Mouse (Mus musculus) kidney, embryonic 14.5 days (tissue): ENCODE data around the gene Dbx2. TPM values are rescaled to one million over a fixed set of nuclear protein-coding genes. Genes with fewer than 3 reads are reported as not detected.

Experiments
- ATAC-seq: fragments of 200-750 bp; cut with Nextera tagmentation; 2 replicates; pipeline ENCODE4 v1.8.0; 2017; ENCODE audit warnings: moderate number of reproducible peaks, mild to moderate bottlenecking, moderate TSS enrichment, moderate library complexity; ENCODE audit not compliant: low FRiP score, low TSS enrichment
- H3K27ac ChIP-seq: fragments of 300-500 bp; sonication (generic); 2 replicates; pipeline ENCODE4 v1.5.1; 2014; ENCODE audit warnings: low read depth, mild to moderate bottlenecking, low read length, moderate library complexity, mixed read lengths
- H3K27me3 ChIP-seq: fragments of 300-500 bp; sonication (generic); 2 replicates; pipeline ENCODE4 v1.6.1; 2014; ENCODE audit warnings: mild to moderate bottlenecking, low read length; ENCODE audit not compliant: control insufficient read depth, insufficient read depth
- H3K36me3 ChIP-seq: fragments of 300-500 bp; sonication (generic); 2 replicates; pipeline ENCODE4 v1.6.1; 2014; ENCODE audit warnings: low read length, mixed read lengths; ENCODE audit not compliant: control insufficient read depth, insufficient read depth
- H3K4me1 ChIP-seq: fragments of 300-500 bp; sonication (generic); 2 replicates; pipeline ENCODE4 v1.6.1; 2014; ENCODE audit warnings: low read length, mixed read lengths; ENCODE audit not compliant: control insufficient read depth, insufficient read depth
- H3K4me2 ChIP-seq: fragments of 300-500 bp; sonication (generic); replicated peaks from 2 replicates; pipeline ENCODE4 v1.6.1; 2014; ENCODE audit warnings: low read depth, mild to moderate bottlenecking, low read length
- H3K4me3 ChIP-seq: fragments of 300-500 bp; sonication (generic); 2 replicates; pipeline ENCODE4 v1.5.1; 2014; ENCODE audit warnings: mild to moderate bottlenecking, low read length
- H3K9ac ChIP-seq: fragments of 300-500 bp; sonication (generic); 2 replicates; pipeline ENCODE4 v1.6.1; 2014; ENCODE audit warnings: low read depth, mild to moderate bottlenecking, low read length, moderate library complexity
- H3K9me3 ChIP-seq: fragments of 300-500 bp; sonication (generic); 2 replicates; pipeline ENCODE4 v1.6.1; 2016; ENCODE audit warnings: low read length; ENCODE audit not compliant: control insufficient read depth
- WGBS: fragments of 180-500 bp; shearing (Covaris S2); extraction: QIAGEN DNeasy Blood & Tissue Kit; methylation state at CpG from one replicate; pipeline ENCODE4 v1.1.7; 2014; 5-methylcytosine and 5-hydroxymethylcytosine counted together
- polyA plus RNA-seq: library from polyadenylated mRNA; unstranded; fragments of >200 nt; fragmentation: Nextera tagmentation; extraction: Ambion mirVana; gene quantifications from 2 replicates; pipeline ENCODE4 v1.2.1, GENCODE M21; 2014

Dbx2 gene
- polyA plus RNA-seq: 0.29 TPM in 1 of 2 replicates, not detected in the other

- Histone ChIP-seq H3K4me3 (peak within 1 kb of the TSS; percentile 43), H3K36me3 (no peaks in the 10 kb centered on the region), H3K9me3 (no peaks in the 10 kb centered on the region), H3K4me1 (peaks cover 4% of the 10 kb centered on the region; the same call in 1 of the 2 replicates), H3K9ac (no peak within 1 kb of the TSS), H3K4me2 (peak within 1 kb of the TSS; percentile 78), H3K27me3 (peaks cover 40% of the 10 kb centered on the region), H3K27ac (no peak within 1 kb of the TSS)
- WGBS: 74% methylated on average over 5 of the region's 5 CpGs
- no peak for ATAC-seq
These were observed at the start of gene Dbx2 for GRCm38 (mm10) chr15:95655860-95656259. Gene Dbx2, minus strand, starts transcription at chr15:95655960.

DNA sequence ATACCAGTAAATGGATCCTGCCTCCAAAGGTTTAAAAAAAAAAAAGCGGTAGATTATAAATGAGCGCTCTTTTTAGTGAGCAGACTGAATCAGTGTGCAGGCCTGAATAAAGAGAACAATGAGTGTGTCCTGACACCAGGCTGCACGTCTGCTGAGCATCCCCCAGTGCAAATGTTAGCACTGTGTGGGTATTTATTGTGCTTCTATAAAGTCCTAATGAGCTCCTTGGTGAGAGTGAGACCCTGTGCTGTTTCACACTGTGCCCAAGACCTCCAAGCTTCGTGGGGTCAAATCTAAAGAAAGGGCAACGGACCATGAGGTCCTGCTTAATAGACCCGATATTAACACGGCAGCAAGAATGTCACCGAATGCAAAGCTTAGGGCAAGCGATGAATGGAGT, 46.4 kb upstream of the Dbx2 start:
- no peak overlapping the region for H3K4me3 ChIP-seq
- no peak overlapping the region for H3K4me2 ChIP-seq
- ATAC-seq: no peak
- 45% methylated on average over 9 of the region's 9 CpGs for WGBS
- H3K27ac ChIP-seq: no peak overlapping the region
- no peaks in the 10 kb centered on the region for H3K4me1 ChIP-seq
- no peaks in the 10 kb centered on the region for H3K9me3 ChIP-seq
- no peaks in the 10 kb centered on the region for H3K36me3 ChIP-seq
- no peak overlapping the region for H3K9ac ChIP-seq
- H3K27me3 ChIP-seq: no peaks in the 10 kb centered on the region

DNA sequence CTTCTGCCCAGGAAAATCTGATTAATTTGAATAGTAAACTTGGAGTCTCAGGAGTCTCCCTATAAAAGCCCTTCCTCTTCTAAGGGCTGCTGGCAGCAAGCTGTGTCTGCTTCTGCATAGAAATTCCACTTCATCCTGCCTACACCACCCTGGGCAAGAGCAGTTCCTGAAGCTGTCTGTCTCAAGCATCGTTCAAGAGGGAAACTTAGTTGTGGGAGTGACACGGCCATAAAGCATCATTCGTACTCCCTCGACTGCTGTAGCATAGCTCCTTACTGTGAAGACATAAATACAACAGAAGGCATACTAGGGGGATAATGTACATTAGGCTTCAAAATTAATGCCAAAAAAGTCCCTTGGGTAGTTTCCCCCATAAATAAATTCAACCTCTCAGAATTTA, 45.8 kb upstream of the Dbx2 start:
- Histone ChIP-seq H3K27ac (no peak overlapping the region), H3K9ac (no peak overlapping the region), H3K4me3 (no peak overlapping the region), H3K36me3 (no peaks in the 10 kb centered on the region), H3K4me1 (no peaks in the 10 kb centered on the region), H3K4me2 (no peak overlapping the region), H3K27me3 (no peaks in the 10 kb centered on the region), H3K9me3 (no peaks in the 10 kb centered on the region)
- no peak for ATAC-seq
- 20% methylated on average over 4 of the region's 4 CpGs for WGBS

GRCm38 (mm10) chr15:95699371-95699770, 43.6 kb upstream of the Dbx2 start:
- Histone ChIP-seq H3K4me1 (no peaks in the 10 kb centered on the region), H3K9ac (no peak overlapping the region), H3K9me3 (no peaks in the 10 kb centered on the region), H3K36me3 (no peaks in the 10 kb centered on the region), H3K4me3 (no peak overlapping the region), H3K27me3 (no peaks in the 10 kb centered on the region), H3K27ac (no peak overlapping the region), H3K4me2 (no peak overlapping the region)
- 86% methylated on average over 12 of the region's 12 CpGs for WGBS
- ATAC-seq: no peak

DNA sequence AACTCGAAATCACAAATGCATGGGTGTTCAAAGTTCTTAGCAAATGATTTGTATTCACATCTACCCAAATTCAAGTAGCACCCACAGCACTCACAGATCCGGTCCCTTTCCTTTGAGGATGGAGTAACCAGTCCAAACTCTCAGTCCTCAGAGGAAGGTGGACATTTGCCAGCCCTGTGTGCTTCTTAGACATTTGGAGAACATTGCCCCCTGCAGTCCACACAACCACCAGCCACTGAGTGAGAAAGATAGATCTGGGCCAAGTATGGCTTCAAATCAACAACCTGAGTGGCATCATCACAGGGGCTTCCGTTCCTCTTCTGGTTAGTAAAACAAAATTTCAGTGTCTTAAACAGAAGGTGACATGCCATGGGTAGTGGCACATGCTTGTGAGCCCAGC, 38.0 kb upstream of the Dbx2 start:
- Histone ChIP-seq H3K36me3 (no peaks in the 10 kb centered on the region), H3K4me3 (no peak overlapping the region), H3K4me2 (no peak overlapping the region), H3K4me1 (no peaks in the 10 kb centered on the region), H3K27me3 (no peaks in the 10 kb centered on the region), H3K9me3 (no peaks in the 10 kb centered on the region), H3K9ac (no peak overlapping the region), H3K27ac (no peak overlapping the region)
- no peak for ATAC-seq
- WGBS: 85% methylated on average over 3 of the region's 3 CpGs

DNA sequence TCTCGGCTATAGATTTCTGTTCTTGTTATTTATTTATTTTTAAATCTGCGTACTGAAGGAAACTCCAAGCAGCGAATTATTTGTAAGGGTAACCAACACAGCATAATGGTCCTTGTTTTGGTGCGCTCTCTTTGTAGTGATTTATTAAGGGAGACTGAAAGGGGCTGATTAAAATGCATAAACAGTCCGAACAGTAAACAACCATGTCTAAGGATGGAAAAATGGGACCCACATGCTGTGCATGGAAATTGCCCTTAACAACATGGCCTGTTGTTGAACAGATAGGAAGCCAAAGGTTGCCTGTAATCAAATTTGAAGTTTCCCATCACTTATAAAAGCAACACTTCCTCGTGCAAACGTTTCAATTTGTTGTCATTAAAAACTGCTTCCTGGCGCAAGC, 35.8 kb upstream of the Dbx2 start:
- no peaks in the 10 kb centered on the region for H3K4me1 ChIP-seq
- H3K27ac ChIP-seq: no peak overlapping the region
- no peak overlapping the region for H3K9ac ChIP-seq
- H3K36me3 ChIP-seq: no peaks in the 10 kb centered on the region
- no peaks in the 10 kb centered on the region for H3K27me3 ChIP-seq
- no peak overlapping the region for H3K4me2 ChIP-seq
- H3K4me3 ChIP-seq: no peak overlapping the region
- 70% methylated on average over 8 of the region's 8 CpGs for WGBS
- ATAC-seq: no peak
- H3K9me3 ChIP-seq: no peaks in the 10 kb centered on the region

DNA sequence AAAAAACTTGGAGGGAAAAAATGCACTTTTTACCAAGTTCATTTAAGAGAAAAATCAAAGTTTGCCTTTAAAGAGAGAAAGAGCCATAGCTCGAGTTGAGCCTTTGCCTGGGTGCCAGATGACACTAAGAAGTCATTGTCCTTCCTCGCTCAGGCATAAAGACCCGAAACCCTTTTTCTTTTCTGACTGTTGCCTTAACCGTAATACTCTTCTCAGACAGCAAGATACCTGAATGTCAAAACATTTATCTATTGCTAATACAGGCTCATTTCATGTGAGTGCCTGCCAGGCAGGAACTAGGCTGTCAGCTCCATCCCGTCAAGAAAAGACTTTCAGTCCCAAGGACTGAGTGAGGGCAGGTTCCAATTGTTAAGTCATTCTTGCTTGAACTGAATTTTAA, 35.4 kb upstream of the Dbx2 start:
- H3K4me3 ChIP-seq: no peak overlapping the region
- H3K27ac ChIP-seq: no peak overlapping the region
- H3K9ac ChIP-seq: no peak overlapping the region
- no peaks in the 10 kb centered on the region for H3K27me3 ChIP-seq
- no peaks in the 10 kb centered on the region for H3K36me3 ChIP-seq
- H3K4me2 ChIP-seq: no peak overlapping the region
- no peak for ATAC-seq
- no peaks in the 10 kb centered on the region for H3K4me1 ChIP-seq
- no peaks in the 10 kb centered on the region for H3K9me3 ChIP-seq
- WGBS: 60% methylated on average over 5 of the region's 5 CpGs

- H3K27me3 ChIP-seq: no peaks in the 10 kb centered on the region
- ATAC-seq: no peak
- no peak overlapping the region for H3K4me3 ChIP-seq
- H3K4me2 ChIP-seq: no peak overlapping the region
- H3K9me3 ChIP-seq: no peaks in the 10 kb centered on the region
- no peak overlapping the region for H3K9ac ChIP-seq
- no peaks in the 10 kb centered on the region for H3K36me3 ChIP-seq
- no peaks in the 10 kb centered on the region for H3K4me1 ChIP-seq
- no peak overlapping the region for H3K27ac ChIP-seq
- 88% methylated on average over 4 of the region's 4 CpGs for WGBS
These were observed 26.9 kb upstream of the Dbx2 start for GRCm38 (mm10) chr15:95682620-95683019.

- H3K9ac ChIP-seq: no peak overlapping the region
- H3K9me3 ChIP-seq: no peaks in the 10 kb centered on the region
- ATAC-seq: no peak
- 49% methylated on average over 4 of the region's 4 CpGs for WGBS
- no peak overlapping the region for H3K4me2 ChIP-seq
- H3K4me3 ChIP-seq: no peak overlapping the region
- no peaks in the 10 kb centered on the region for H3K4me1 ChIP-seq
- no peak overlapping the region for H3K27ac ChIP-seq
- no peaks in the 10 kb centered on the region for H3K27me3 ChIP-seq
- H3K36me3 ChIP-seq: no peaks in the 10 kb centered on the region
These were observed 19.9 kb upstream of the Dbx2 start for GRCm38 (mm10) chr15:95675645-95676044.

DNA sequence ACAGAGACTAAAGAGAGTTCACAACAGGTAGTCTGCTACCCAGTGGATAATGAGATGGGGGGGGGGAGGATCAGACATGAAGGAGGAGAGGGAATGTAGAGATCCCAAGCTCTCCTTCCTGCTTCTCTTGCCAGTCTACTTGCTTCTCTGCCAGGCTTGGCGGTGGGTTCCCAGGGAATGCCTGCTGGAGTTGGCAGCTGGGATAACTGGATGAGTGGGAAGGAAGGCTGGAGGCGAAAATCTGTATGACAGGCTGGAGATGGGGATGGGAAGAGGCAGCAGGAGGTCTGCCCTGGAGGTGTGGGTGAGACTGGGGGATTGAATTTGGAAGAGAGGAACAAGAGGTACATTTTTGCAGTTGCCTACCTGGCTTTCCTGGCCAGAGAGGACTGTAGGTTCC, 19.4 kb upstream of the Dbx2 start:
- 90% methylated on average over 2 of the region's 2 CpGs for WGBS
- Histone ChIP-seq H3K9ac (no peak overlapping the region), H3K4me3 (no peak overlapping the region), H3K27me3 (no peaks in the 10 kb centered on the region), H3K36me3 (no peaks in the 10 kb centered on the region), H3K4me1 (no peaks in the 10 kb centered on the region), H3K27ac (no peak overlapping the region), H3K4me2 (no peak overlapping the region), H3K9me3 (no peaks in the 10 kb centered on the region)
- no peak for ATAC-seq
